Mouse (Mus musculus): ENCODE measurements around the gene Uaca.

The Uaca gene

DNA sequence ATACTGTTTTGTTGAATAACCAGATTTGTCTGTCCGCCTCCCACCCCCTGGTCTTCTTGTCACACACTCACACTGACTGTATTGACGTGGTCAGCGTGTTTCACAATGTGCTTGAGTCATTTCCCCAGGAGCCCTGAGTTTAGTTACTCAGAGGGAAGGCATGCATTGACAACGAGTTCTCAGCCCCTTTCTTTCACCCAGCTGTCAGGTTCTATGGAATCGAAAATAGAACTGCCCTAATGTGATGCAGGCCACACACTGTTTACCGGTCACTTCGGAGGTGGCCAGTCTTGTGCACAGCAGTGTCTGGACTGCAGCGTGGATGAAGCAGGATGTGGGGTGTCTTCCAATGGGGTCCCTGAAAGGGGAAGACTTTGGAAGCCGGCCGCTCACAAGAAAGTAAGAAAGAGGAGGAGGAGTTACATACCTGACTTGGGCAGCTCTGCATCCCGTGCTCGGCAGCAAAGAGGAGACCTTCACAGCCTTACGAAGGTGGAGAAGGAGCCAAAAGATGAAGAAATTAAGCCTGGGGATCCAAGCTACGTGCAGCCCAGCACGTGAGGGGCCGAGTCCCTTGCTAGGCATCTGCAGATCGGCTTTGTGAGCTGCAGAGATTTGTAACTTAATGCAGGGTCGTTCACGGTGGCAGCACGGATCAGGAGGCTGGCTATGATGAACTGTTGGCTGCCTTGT lies 43.3 kb downstream of the Uaca start:
- DNase-seq (ENCODE audit: low spot score) = no peak

DNA sequence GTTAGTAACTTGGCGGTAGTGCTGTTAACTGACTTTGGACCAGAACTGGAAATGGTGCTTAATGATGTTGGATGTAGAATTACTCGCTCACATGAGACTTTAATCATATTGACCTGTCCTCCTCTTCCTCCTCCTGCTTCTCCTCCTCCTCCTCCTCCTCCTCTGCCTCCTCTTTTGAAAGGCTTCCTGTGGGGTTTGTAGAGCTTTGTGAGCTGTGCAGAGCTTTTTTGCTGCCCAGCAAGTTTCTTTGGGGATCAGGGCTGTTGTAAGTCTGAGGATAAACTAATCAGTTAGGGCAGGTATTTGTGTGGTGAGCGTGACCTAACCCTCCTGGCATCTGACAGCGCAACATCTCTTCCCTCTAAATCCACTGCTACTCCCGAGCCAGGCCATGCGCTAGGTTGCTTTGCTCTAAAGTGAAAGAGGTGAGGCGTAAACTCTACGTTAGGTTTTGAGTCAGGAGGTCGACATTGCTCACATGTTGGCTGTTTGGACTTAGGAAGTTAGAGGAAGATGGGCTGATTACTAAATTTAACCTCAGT lies 44.1 kb downstream of the Uaca start:
- DNase-seq (ENCODE audit: low spot score) = no peak

DNA sequence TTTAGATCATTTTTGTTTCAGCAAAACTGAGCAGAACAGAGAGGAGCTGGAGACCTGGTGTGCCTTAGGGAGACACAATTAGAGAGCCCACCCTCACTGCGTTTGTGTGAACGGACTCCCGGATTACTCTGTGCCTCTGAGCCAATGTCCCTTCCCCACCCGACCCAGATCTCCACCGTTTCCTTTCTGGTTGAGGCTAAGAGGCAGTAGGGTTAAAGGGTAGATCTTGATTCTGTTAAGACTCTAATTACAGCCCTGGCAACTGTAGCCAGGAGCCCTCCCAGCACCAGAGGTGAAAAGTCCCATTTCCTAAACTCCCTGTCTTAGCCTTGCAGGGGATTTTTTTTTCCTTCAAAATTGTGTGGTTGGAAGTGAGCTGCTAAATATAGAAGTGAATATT lies 47.1 kb downstream of the Uaca start:
- DNase-seq (ENCODE audit: low spot score) = no peak

DNA sequence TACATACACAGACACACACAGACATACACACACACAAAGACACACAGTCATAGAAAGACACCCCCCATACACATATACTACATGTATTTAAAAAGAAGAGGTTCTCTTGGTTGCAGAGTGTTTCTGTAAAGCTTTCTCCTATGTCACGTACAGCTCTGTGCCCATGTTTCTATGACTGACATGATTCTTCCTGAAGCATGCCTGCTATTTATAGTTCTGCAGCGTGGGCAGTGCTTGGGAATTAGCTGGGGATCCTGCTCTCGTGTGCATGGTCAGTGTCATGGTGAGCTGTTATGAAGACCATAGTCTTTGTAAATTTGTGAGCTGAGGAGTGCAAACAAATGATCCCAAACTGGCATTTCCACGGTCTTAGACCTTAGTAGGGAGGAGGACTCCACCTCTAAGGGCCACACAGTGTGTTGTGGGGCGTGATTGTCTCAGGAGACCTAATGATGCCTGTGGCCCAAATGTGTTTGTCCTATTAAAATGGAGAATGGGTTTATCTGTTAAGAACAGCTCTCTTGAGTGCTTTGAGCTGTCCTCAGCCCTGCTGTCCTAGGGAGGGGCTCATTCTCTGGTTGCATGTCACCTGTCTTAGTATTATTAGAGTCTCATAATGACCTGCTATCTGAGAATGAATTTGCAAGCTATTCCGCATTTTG lies 49.2 kb downstream of the Uaca start:
- no peak for DNase-seq (ENCODE audit: low spot score)

DNA sequence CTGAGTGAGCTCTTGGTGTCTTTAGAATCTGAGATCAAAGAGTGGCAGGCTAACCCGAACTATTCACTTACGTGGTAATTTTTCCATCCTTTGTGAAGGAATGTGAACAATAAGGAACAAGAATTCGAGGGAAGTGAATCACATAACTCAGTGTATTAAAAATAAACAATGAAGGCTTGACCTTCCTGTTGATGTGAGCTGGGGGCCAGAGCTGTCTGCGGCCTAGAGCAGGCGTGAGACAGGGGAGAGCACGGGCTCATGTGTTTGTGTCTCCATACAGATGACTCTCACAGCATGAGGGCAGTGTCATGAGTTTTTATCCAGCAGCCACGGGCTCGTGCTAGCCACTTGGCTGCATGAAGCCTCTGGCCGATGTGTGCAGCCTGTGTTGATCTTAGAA lies 54.4 kb downstream of the Uaca start:
- DNase-seq (ENCODE audit: low spot score) = no peak

DNA sequence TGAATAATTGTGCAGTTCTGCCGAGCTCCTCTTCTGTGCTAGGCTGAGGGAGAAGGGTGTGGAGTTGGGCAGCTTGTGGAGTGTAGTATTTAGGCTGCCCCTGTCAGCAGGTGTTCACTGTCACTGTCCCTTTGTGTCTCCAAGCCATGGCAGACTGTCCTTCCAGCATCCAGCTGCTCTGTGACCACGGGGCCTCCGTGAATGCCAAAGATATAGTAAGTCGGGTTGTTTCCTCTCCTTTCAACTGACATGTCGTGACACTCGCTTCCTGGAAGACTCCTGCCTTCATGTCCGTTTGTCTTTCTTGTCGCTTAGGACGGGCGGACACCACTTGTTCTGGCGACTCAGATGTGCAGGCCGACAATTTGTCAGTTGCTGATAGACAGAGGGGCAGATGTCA lies 55.6 kb downstream of the Uaca start:
- DNase-seq (ENCODE audit: low spot score) = no peak

DNA sequence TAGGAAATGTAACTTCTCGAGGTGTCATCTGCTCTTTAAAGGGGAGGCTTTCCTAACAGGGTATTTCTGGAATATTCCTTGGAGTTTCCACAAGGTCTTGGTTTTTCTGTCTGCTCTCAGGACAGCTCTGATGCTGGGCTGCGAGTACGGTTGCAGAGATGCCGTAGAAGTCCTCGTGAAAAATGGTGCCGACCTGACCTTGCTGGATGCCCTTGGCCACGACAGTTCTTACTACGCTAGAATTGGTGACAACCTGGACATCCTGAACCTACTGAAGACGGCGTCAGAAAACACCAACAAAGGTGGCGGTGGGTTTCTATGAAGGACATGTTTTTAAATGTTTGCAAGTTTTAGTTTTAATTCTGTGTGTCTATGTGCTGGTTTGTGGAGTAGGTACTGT lies 59.9 kb downstream of the Uaca start:
- DNase-seq (ENCODE audit: low spot score) = no peak

DNA sequence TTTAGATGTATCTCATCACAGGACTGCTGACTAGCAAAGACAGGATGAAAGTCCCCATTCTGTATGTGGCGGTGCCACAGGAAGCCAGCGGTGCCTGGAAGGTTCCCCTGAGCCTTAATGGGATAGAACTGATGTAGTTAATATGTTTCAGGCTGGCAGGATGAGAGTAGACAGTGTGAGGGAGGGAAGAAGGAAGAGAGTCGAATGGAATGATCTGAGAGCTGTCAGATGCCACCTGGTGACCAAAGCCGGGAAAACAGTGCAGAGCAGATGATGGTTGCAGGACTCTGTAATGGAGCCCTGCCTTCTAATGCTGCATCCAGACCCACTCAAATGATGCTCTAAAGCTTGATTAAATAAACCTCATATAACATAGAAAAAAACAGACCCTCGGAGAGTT lies 63.5 kb downstream of the Uaca start:
- DNase-seq (ENCODE audit: low spot score) = no peak

DNA sequence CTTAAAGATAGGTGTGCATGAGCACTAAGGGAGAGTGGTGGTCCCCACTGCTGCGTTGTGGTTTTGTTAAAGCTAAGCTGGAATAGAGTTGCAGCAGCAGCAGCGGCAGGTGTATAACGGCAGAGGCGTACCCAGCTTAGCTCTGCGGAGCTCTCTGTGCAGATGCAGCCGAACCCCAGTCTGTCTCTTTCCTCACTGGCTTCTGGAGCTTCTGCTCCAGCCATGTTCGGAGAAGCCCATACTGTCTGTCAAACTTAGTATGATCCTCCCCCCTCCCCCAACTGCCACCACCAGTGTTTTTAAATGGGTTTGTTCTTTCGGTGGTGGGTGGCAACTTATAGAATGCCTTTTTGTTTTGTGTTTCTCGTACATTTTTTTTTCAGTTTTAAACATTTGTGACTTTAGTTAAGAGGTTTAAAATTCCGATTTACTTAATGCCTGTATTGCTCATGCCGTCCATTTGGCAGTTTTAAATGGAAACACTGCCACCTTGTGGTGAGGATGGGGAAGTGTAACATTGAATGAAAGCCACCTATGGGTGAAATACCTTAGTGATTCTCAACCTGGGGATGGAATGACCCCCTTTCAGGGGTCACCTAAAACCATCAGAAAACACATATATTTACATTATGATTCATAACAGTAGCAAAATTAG lies 64.1 kb downstream of the Uaca start:
- no peak for DNase-seq (ENCODE audit: low spot score)

DNA sequence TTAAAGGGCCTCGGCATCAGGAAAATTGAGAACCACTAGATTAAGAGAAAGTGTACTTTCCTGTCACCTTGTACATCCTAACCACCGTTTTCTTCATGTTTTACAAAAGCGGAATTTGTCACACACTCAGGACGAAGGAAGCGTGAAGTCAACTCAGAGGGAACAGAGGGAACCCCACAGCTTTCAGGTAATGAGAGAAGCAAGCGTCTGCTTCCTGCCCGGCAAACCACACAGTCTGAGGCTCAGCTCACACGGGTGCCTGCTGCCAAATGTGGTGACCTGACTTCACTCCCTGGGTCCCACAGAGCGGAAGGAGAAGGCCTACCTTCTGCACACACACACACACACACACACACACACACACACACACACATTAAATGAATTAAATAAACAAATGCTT lies 64.7 kb downstream of the Uaca start:
- DNase-seq (ENCODE audit: low spot score) = no peak

DNA sequence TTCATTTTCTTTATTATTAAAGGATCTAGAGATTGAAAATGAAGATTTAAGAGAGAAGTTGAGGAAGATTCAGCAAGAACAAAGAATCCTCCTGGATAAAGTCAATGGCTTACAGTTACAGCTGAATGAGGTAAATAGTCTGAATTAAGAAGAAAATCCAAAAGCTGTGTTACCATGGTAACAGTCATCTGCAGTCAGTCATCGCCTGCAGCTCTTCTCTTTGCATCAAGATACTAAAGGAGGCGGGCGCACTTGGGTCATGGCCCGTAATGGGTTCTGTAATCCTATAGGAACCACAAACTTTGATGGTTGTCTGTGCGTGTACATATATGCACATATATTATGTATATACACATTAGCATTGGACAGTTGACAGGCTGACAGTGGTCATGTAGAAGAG lies 66.7 kb downstream of the Uaca start:
- DNase-seq (ENCODE audit: low spot score) = no peak

DNA sequence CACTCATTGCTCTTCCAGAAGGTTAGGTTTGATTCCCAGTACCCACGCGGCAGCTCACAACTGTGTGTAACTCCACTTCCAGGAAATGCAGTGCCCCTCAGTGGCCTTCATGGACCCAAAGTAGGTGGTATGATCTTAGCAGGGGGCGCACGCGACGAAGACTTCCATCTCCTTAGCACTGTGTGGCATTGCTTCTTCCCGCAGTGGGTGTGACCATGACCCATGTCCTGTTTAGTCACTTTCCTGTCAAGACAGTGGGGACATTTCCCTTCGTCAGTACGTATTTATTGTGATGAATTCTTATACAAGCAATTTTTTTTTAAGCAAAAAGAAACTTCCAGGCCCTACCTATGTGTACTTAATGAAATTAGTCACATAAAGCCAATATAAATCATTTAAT lies 70.3 kb downstream of the Uaca start:
- DNase-seq (ENCODE audit: low spot score) = no peak

DNA sequence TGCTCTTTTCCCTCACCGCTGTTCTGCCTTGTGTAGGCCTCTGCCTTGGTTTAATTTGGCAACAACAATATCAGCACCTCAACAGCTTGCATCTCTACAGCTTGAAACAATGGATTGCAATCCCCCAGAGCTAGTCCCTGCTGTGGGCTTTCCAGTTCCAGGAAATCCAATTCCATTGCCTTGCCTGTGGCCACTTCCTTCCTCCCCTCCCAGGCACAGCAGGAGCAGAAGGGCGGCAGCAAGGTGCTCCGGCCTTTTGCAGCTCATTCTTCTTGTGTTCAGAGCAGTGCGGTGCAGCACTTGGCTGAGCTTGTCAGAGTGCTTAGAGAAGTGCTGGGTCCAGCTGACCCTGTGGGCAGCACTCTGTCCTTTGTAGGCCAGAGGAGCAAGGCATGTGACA lies 71.5 kb downstream of the Uaca start:
- no peak for DNase-seq (ENCODE audit: low spot score)

DNA sequence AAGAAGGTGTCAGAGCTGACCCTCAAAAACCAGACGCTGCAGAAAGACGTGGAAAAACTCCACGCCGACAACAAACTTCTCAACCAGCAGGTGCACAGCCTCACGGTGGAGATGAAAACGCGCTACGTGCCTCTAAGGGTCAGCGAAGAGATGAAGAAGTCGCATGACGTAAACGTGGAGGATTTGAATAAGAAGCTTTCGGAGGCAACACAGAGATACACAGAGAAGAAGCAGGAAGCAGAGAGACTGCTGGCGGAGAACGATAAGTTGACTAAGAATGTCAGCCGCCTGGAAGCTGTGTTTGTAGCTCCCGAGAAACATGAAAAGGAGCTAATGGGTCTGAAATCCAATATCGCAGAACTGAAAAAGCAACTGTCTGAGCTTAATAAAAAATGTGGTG lies 76.1 kb downstream of the Uaca start:
- DNase-seq (ENCODE audit: low spot score) = no peak

DNA sequence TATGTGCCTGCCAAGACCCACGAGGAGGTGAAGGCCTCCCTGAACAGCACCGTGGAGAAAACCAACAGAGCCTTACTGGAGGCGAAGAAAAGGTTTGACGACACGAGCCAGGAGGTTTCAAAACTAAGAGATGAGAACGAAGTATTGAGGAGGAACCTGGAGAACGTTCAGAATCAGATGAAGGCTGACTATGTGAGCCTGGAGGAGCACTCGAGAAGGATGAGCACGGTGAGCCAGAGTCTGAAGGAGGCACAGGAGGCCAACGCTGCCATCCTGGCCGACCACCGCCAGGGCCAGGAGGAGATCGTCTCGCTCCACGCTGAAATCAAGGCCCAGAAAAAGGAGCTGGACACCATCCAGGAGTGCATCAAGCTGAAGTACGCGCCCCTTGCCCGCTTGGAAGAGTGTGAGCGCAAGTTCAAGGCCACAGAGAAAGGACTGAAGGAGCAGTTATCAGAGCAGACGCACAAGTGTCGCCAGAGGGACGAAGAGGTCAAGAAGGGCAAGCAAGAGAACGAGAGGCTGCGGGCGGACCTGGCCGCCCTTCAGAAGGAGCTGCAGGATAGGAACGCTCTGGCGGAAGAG lies 76.7 kb downstream of the Uaca start:
- no peak for DNase-seq (ENCODE audit: low spot score)

DNA sequence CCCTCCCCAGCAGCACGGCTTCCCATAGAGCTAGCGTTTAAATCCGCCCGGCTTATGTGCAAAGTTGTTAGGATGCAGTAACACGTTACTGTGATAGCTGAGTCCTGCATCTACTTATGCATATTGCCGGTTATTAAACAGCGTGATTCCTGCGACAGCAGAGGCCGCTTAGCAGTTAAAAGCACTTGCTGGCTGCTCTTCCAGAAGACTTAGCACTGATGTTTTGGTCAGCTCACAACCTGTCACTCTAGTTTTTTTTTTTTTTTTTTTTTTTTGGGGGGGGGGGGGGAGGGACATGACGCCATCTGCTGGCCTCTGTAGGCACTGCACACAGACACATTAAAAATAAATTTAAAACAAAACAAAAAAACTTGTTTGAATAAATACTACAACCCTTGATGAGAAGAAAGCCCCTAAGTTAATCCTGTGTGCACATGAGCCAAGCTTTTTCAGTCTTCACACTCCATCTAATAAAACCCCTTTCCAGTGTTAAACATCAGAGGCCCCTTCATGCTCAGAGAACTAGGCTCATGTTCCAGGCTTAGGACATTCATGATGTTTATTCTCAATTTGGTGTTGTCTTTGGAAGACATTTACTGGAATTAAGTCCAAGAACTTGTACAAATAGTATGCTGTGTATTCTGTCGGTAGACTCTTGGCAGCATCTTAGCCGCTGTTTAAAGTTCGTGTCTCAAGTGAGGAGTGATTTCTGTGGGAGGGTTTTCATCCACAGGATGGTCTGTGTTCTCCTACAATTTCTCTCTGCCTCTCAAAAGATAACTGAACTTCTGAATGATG lies 79.1 kb downstream of the Uaca start:
- DNase-seq (ENCODE audit: low spot score) = no peak

DNA sequence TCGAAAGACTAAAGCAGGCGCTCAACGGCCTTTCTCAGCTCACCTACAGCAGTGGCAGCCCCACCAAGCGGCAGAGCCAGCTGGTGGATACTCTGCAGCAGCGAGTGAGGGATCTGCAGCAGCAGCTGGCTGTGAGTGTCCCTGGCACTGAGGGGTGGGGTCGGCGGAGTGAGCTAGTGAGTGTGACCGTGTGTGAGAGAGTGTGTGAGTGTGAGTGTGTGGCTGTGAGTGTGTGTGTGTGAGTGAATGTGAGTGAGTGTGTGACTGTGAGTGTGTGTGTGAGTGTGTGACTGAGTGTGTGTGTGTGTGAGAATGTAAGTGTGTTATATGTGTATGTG lies 79.7 kb downstream of the Uaca start:
- DNase-seq (ENCODE audit: low spot score) = no peak

DNA sequence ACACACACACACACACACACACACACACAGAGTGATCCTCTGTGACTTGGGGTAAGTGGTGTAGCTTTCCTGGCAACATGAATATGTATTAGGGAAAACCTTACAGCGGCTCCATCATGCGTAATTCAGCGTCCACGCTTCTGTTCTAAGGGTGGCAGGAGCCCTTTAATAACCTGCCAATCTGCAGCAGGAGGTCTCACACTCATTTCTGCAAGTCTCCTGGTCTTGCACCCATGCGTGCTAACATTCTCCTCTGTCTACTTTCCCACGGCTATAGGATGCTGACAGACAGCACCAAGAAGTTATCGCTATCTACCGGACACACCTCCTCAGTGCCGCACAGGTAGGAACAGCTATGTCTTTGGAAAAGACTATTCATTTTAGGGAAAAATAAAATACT lies 81.7 kb downstream of the Uaca start:
- DNase-seq (ENCODE audit: low spot score) = no peak

DNA sequence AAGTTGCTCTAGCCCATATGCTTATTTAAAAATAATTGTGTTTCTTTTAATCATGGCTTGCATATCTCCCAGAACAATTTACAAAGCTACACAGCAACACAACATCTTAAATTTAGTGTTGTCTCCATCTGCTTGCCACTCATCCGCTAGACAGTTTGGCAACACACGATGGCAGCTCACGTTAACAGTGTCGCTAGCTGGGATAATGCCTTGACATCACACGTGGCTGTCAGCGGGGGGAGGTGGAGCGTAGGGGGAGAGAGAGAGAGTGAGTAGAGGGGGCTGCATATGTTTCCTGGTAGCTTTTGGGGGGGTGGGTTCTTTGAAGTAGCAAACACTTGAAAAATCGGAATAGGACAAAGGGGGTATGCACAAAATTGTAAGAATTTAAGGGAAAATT lies 82.2 kb downstream of the Uaca start:
- no peak for DNase-seq (ENCODE audit: low spot score)

DNA sequence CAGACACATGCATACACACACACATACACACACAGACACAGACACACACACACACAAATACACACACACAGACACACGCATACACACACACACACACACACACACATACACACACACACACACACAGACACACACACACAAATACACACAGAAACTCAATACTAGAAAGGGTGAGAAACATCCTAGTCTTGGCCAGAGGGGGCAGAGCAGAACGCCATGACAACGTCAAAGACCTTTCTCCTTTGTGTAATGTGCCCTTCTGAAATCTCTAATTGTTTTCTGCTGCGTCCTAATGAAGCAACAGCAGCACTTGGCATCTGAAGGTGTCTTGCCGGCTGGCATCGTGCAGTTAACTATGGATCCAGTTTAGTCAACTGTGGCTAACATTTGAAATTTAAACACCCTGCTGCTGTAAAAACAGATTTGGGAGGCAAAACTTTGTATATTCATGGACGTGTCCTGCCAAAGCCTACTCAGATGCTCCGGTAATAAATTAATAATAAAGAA lies 83.8 kb downstream of the Uaca start:
- no peak for DNase-seq (ENCODE audit: low spot score)

DNA sequence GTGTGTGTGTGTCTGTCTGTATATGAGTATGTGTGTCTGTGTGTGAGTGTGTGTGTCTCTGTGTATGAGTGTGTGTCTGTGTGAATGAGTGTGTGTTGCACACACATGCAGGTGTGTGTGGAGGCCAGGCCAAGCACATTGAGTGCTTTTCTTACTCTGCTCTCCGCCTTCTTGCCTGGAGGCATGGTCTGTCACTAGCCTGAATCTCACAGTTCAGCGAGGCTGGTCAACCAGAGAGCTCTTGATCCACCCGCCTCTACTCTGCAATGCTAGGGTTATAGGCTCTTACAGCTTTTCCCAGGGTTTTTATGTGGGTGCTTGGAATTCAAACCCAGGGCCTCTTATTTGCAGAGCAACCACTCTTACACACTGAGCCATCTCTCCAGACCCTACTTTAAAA lies 84.3 kb downstream of the Uaca start:
- DNase-seq (ENCODE audit: low spot score) = no peak

DNA sequence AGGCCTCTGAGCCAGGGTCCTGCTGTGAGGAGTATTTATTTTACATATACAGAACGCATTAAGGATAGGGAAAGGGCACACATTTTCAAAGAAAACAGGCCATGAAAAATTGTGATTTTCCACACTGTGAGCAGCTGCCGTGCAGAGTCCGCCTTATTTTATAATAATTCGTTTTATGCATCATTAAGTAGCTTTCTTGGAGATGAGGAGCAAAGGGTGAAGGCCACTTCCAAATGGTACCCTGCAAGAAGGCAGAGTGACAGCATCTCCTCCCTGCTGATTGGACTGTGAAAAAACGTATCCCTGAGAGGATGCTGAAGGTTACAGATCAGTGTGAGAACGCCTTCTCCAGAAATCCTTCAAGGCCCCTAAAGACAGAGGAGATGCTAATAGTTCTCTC lies 90.8 kb downstream of the Uaca start:
- no peak for DNase-seq (ENCODE audit: low spot score)
